Mouse (Mus musculus) megakaryocyte-erythroid progenitor cell, adult 5 weeks (primary cell): ENCODE measurements around the gene Ces5a. TPM values are rescaled to one million over a fixed set of nuclear protein-coding genes. Genes with fewer than 3 reads are reported as not detected.

ENCODE experiments used
- polyA plus RNA-seq: library from polyadenylated mRNA; stranded (reverse); fragments of >175 nt; gene quantifications from 2 replicates; pipeline ENCODE4 v1.2.3, GENCODE M21; 2012

Gene Ces5a
- polyA plus RNA-seq = not detected in 2 replicates

GRCm38 (mm10) chr8:93535730-93536129 is at the start of gene Ces5a:
Gene Ces5a (minus strand): TSS chr8:93535830.

Other genes with a start within 250 kb of the Ces5a start
- gene Ces1g, start 198.5 kb downstream of the Ces5a start, polyA plus RNA-seq = not detected in 2 replicates
- gene Ces1h, start 156.1 kb downstream of the Ces5a start, polyA plus RNA-seq = not detected in 2 replicates